Mouse (Mus musculus) duodenum, adult 2 months (tissue): ENCODE data around the gene Gm21961. TPM values are rescaled to one million over a fixed set of nuclear protein-coding genes. Genes with fewer than 3 reads are reported as not detected.

Experiments used
- polyA plus RNA-seq: library from polyadenylated mRNA; depleted of rRNA; stranded (reverse); fragments of >200 nt; gene quantifications from 2 replicates; pipeline ENCODE4 v1.2.3, GENCODE M21; 2012; ENCODE audit warnings: low replicate concordance; rRNA removed

Gm21961 gene
- not detected in 2 replicates for polyA plus RNA-seq

GRCm38 (mm10) chr15:65014804-65015203 is at the start of gene Gm21961:
Gm21961 (minus strand) TSS chr15:65014904.

Other genes with a start within 250 kb of the Gm21961 start
- gene Gm21798, start 197.2 kb downstream of the Gm21961 start, polyA plus RNA-seq: not detected in 2 replicates